Mouse (Mus musculus): ENCODE results near the gene Ankrd13b. TPM values are rescaled to one million over a fixed set of nuclear protein-coding genes. Genes with fewer than 3 reads are reported as not detected.
A peak's percentile ranks its signal among the peaks of the same experiment; 100 is the strongest.

The Ankrd13b gene
- polyA plus RNA-seq, 1 experiment from 2014 or later = 30.0 TPM

- ChIA-PET CTCF (no interaction called here), POLR2A (no interaction called here)
- DNase-seq (ENCODE audit: low read depth, low spot score) (peak; percentile 56), ATAC-seq (no peak)
- H3K27me3 ChIP-seq = no peaks in the 10 kb centered on the region
- in situ Hi-C loops (cut with MboI; ENCODE audit: low pct_unique_long_range_greater_than_20kb) = no loop called here
- TF ChIP-seq CTCF (IDR thresholded peaks at IDR 0.05) = no peak
Measured at GRCm38 (mm10) chr11:77464684-77465083, 24.8 kb downstream of the Ankrd13b start.

GRCm38 (mm10) chr11:77463786-77464185 lies 25.7 kb downstream of the Ankrd13b start:
- ChIA-PET POLR2A (no interaction called here), CTCF (no interaction called here)
- DNase-seq (ENCODE audit: low read depth, low spot score) (no peak), ATAC-seq (no peak)
- H3K27me3 ChIP-seq = no peaks in the 10 kb centered on the region
- no peak for TF ChIP-seq CTCF (IDR thresholded peaks at IDR 0.05)
- in situ Hi-C loops (cut with MboI; ENCODE audit: low pct_unique_long_range_greater_than_20kb) = no loop called here

GRCm38 (mm10) chr11:77463101-77463445 lies 26.4 kb downstream of the Ankrd13b start:
- no peak for TF ChIP-seq CTCF (IDR thresholded peaks at IDR 0.05)
- no peak for DNase-seq (ENCODE audit: low read depth, low spot score)
- ChIA-PET POLR2A (no interaction called here), CTCF (no interaction called here)
- in situ Hi-C loops (cut with MboI; ENCODE audit: low pct_unique_long_range_greater_than_20kb) = no loop called here
- no peaks in the 10 kb centered on the region for H3K27me3 ChIP-seq
- ATAC-seq = no peak

- CTCF ChIA-PET = interaction anchor here (1.4 kb wide), 1 partner anchor 17 kb away, joined by 3 read pairs; no protein-coding TSS in a partner anchor
- ATAC-seq = peak; percentile 51
- no peaks in the 10 kb centered on the region for H3K27me3 ChIP-seq
- in situ Hi-C loops (cut with MboI; ENCODE audit: low pct_unique_long_range_greater_than_20kb) = no loop called here
- no peak for TF ChIP-seq CTCF (IDR thresholded peaks at IDR 0.05)
- DNase-seq (ENCODE audit: low read depth, low spot score) = no peak
- POLR2A ChIA-PET = interaction anchor here (0.6 kb wide), 1 partner anchor 625 kb away, joined by 3 read pairs; no protein-coding TSS in a partner anchor
Measured at GRCm38 (mm10) chr11:77462283-77463100, 27.0 kb downstream of the Ankrd13b start, which contains the start of gene Coro6. Gene Coro6, plus strand, starts transcription at chr11:77462411.

GRCm38 (mm10) chr11:77461856-77462255 lies 27.6 kb downstream of the Ankrd13b start:
- DNase-seq (ENCODE audit: low read depth, low spot score) = no peak
- H3K27me3 ChIP-seq = no peaks in the 10 kb centered on the region
- TF ChIP-seq CTCF (IDR thresholded peaks at IDR 0.05) = no peak
- in situ Hi-C loops (cut with MboI; ENCODE audit: low pct_unique_long_range_greater_than_20kb) = no loop called here
- CTCF ChIA-PET = interaction anchor here (1.4 kb wide), 1 partner anchor 16 kb away, joined by 3 read pairs; no protein-coding TSS in a partner anchor
- POLR2A ChIA-PET = interaction anchor here (0.6 kb wide), 1 partner anchor 624 kb away, joined by 3 read pairs; no protein-coding TSS in a partner anchor
- no peak for ATAC-seq

- no peaks in the 10 kb centered on the region for H3K27me3 ChIP-seq
- ATAC-seq = no peak
- no peak for TF ChIP-seq CTCF (IDR thresholded peaks at IDR 0.05)
- in situ Hi-C loops (cut with MboI; ENCODE audit: low pct_unique_long_range_greater_than_20kb) = no loop called here
- no peak for DNase-seq (ENCODE audit: low read depth, low spot score)
- ChIA-PET POLR2A (no interaction called here), CTCF (interaction anchor here (1.1 to 1.8 kb wide), 3 partner anchors 10 to 140 kb away, joined by 3 to 5 read pairs (median 4); no protein-coding TSS in a partner anchor)
Measured at GRCm38 (mm10) chr11:77456866-77457265, 32.6 kb downstream of the Ankrd13b start.

GRCm38 (mm10) chr11:77455770-77456510 lies 33.5 kb downstream of the Ankrd13b start:
- CTCF ChIA-PET = interaction anchor here (1.1 to 1.8 kb wide), 3 partner anchors 9 to 139 kb away, joined by 3 to 5 read pairs (median 4); no protein-coding TSS in a partner anchor
- no peaks in the 10 kb centered on the region for H3K27me3 ChIP-seq
- ATAC-seq (no peak), DNase-seq (ENCODE audit: low read depth, low spot score) (no peak)
- no peak for TF ChIP-seq CTCF (IDR thresholded peaks at IDR 0.05)
- POLR2A ChIA-PET = no interaction called here
- in situ Hi-C loops (cut with MboI; ENCODE audit: low pct_unique_long_range_greater_than_20kb) = no loop called here

- no peak for TF ChIP-seq CTCF (IDR thresholded peaks at IDR 0.05)
- no peaks in the 10 kb centered on the region for H3K27me3 ChIP-seq
- ATAC-seq (no peak), DNase-seq (ENCODE audit: low read depth, low spot score) (no peak)
- ChIA-PET POLR2A (no interaction called here), CTCF (no interaction called here)
- in situ Hi-C loops (cut with MboI; ENCODE audit: low pct_unique_long_range_greater_than_20kb) = no loop called here
Measured at GRCm38 (mm10) chr11:77453388-77453787, 36.1 kb downstream of the Ankrd13b start.

GRCm38 (mm10) chr11:77451670-77452069 lies 37.8 kb downstream of the Ankrd13b start:
- ATAC-seq (no peak), DNase-seq (ENCODE audit: low read depth, low spot score) (no peak)
- in situ Hi-C loops (cut with MboI; ENCODE audit: low pct_unique_long_range_greater_than_20kb) = no loop called here
- CTCF ChIA-PET = no interaction called here
- POLR2A ChIA-PET = no interaction called here
- TF ChIP-seq CTCF (IDR thresholded peaks at IDR 0.05) = no peak
- no peaks in the 10 kb centered on the region for H3K27me3 ChIP-seq

- ATAC-seq = no peak
Measured at GRCm38 (mm10) chr11:77449224-77449623, 40.3 kb downstream of the Ankrd13b start.

More at GRCm38 (mm10) chr11:77449224-77449623, 40.3 kb downstream of the Ankrd13b start:
- in situ Hi-C loops (cut with MboI; ENCODE audit: low pct_unique_long_range_greater_than_20kb) = loop anchor here (5.0 kb wide), 3 partner anchors 132 to 347 kb away; no protein-coding TSS in a partner anchor
- no peaks in the 10 kb centered on the region for H3K27me3 ChIP-seq
- ChIA-PET POLR2A (no interaction called here), CTCF (interaction anchor here (0.9 kb wide), 1 partner anchor 349 kb away, joined by 5 read pairs; no protein-coding TSS in a partner anchor)
- TF ChIP-seq CTCF (IDR thresholded peaks at IDR 0.05) = no peak
- no peak for DNase-seq (ENCODE audit: low read depth, low spot score)

All from Patski (cell line).